ENCODE assay signal across 9 mouse cellular contexts in genomic region chr4:96273907-96274306, GRCm38 (mm10). TPM values are rescaled to one million over a fixed set of nuclear protein-coding genes. Genes with fewer than 3 reads are reported as not detected.
DNase-seq lines count a peak whose midpoint lies in the region; TF ChIP-seq lines count a peak whose summit lies in the region.
"Had no signal": no experiment of that assay in that cellular context is flagged by ENCODE, and none has a peak within 500 bp of the region (broad histone marks: within the 10 kb centered on the region; RNA-seq: fewer than 3 reads in every experiment).

No protein-coding gene starts in this region.

- no peaks in the 10 kb centered on the region for H3K27me3 ChIP-seq in kidney, adult 2 months (replicated peaks; ENCODE audit: control insufficient read depth, insufficient read depth, low read length)
- H3K27me3 ChIP-seq: heart, embryonic 13.5 days had no signal

- peak; percentile 71 for TF ChIP-seq CTCF in kidney, adult 2 months (conservative IDR thresholded peaks at IDR 0.05; ENCODE audit: insufficient read depth, insufficient read length, low read depth, low read length)

- H3K27ac ChIP-seq in kidney, adult 2 months (ENCODE audit: insufficient read depth, low read depth, low read length): no peak overlapping the region
- H3K27ac ChIP-seq: heart, embryonic 13.5 days had no signal

- peak; percentile 2 for DNase-seq in gastrocnemius, adult 18-20 months (ENCODE audit: low spot score)
- DNase-seq in gastrocnemius, postnatal 36 days: no peak
- DNase-seq in cerebellum, adult 11 months: peak; percentile 12
- DNase-seq in forelimb bud, embryonic 11.5 days (ENCODE audit: low read depth, low spot score): peak; percentile 4
- peak; percentile 70 for DNase-seq in kidney, adult 2 months
- peak; percentile 63 to 75 for DNase-seq in left cerebral cortex, postnatal 25 days (ENCODE audit: low spot score in 2 of 2)
- DNase-seq in ovary, postnatal 14 days (ENCODE audit: low spot score): peak; percentile 33
- no peak for DNase-seq in c-Kit-positive CD71-positive TER-119-positive erythroid progenitor cells, embryonic 14.5 days (ENCODE audit: low spot score)

- no peaks in the 10 kb centered on the region for H3K4me1 ChIP-seq in kidney, adult 2 months (ENCODE audit: control insufficient read depth, insufficient read depth, low read length)
- H3K4me1 ChIP-seq: heart, embryonic 13.5 days had no signal

- H3K4me3 ChIP-seq in kidney, adult 2 months (ENCODE audit: insufficient read depth, low read depth, low read length): no peak overlapping the region
- H3K4me3 ChIP-seq: heart, embryonic 13.5 days had no signal

- no peaks in the 10 kb centered on the region for H3K36me3 ChIP-seq in kidney, adult 2 months (ENCODE audit: control insufficient read depth, insufficient read depth, low read length)
- H3K36me3 ChIP-seq: heart, embryonic 13.5 days had no signal

- TF ChIP-seq POLR2A in kidney, adult 2 months (IDR thresholded peaks at IDR 0.05; ENCODE audit: low read depth, low read length): no peak

- intact Hi-C loops in gastrocnemius, postnatal 36 days (cut with DNase I): loop anchor here (10.0 kb wide), 1 partner anchor 411 kb away; no protein-coding TSS in a partner anchor
- intact Hi-C loops in left cerebral cortex, postnatal 25 days (cut with DNase I): loop anchor here (1.0 to 5.0 kb wide), 2 partner anchors 248 to 410 kb away; no protein-coding TSS in a partner anchor

RNA-seq across cellular contexts. Expression of gene Cyp2j7, which starts 37.4 kb away (rescaled TPM):
- not detected for total RNA-seq in gastrocnemius, adult 18-20 months (2021)
- not detected for total RNA-seq in gastrocnemius, postnatal 36 days (2021)
- 0.64 and 0.91 TPM in 2 replicates for polyA plus RNA-seq in kidney, adult 2 months (2012; rRNA removed)
- not detected for total RNA-seq in left cerebral cortex, postnatal 25 days (2021)
- polyA plus RNA-seq: heart, embryonic 13.5 days had no signal

Comparison
In these comparisons a context has a peak if more than half of its experiments do, and no peak if none do; other contexts are left out.
1. DNase-seq: peak in gastrocnemius, adult 18-20 months (single experiment), cerebellum, adult 11 months (single experiment), forelimb bud, embryonic 11.5 days (single experiment), kidney, adult 2 months (single experiment), left cerebral cortex, postnatal 25 days (2 of 2) and ovary, postnatal 14 days (single experiment); none in gastrocnemius, postnatal 36 days (0 of 2) and c-Kit-positive CD71-positive TER-119-positive erythroid progenitor cells, embryonic 14.5 days (single experiment).